Mouse (Mus musculus) MEL (cell line): ENCODE measurements at regions not wholly inside any gene's neighbourhood (a gene's known extent, or its start where the extent isn't known, plus 50 kb on each side); places are given as distances from the start of the nearest gene placed in this dataset.

Experiments used
- DNase-seq: peaks from one replicate; pipeline ENCODE4 v3.0.0; 2011; ENCODE audit warnings: low read depth, low spot score
- H3K27ac ChIP-seq: 2 replicates; pipeline ENCODE4 v1.5.1; 2012; ENCODE audit warnings: low read depth, mild to moderate bottlenecking, control low read depth, low read length, moderate library complexity; ENCODE audit not compliant: control insufficient read depth
- H3K27me3 ChIP-seq, 2 experiments: fragments of 150-350 bp in 1 of 2; sonication (generic) in 1 of 2; 2 replicates each; pipeline ENCODE4 v1.6.1; 2012; ENCODE audit warnings: low read length in 2 of 2, mild to moderate bottlenecking in 2 of 2, improper control_type of control experiment in 1 of 2, moderate library complexity in 1 of 2; ENCODE audit not compliant: insufficient read depth in 2 of 2, control insufficient read depth in 1 of 2
- H3K36me3 ChIP-seq, 2 experiments: 2 replicates each; pipeline ENCODE4 v1.6.1; 2012 to 2014; ENCODE audit warnings: low read length in 2 of 2, improper control_type of control experiment in 1 of 2, inconsistent platforms in 1 of 2, mild to moderate bottlenecking in 1 of 2; ENCODE audit not compliant: insufficient read depth in 2 of 2, control insufficient read depth in 1 of 2
- H3K4me1 ChIP-seq, 2 experiments: fragments of 150-350 bp in 1 of 2; sonication (generic) in 1 of 2; 2 replicates each; pipeline ENCODE4 v1.6.1; 2012; ENCODE audit warnings: low read length in 2 of 2, improper control_type of control experiment in 1 of 2, mild to moderate bottlenecking in 1 of 2; ENCODE audit not compliant: insufficient read depth in 2 of 2, control insufficient read depth in 1 of 2
- H3K4me3 ChIP-seq, 2 experiments: fragments of 150-350 bp in 1 of 2; sonication (generic) in 1 of 2; 2 replicates each; pipeline ENCODE4 v1.5.1; 2012; ENCODE audit warnings: low read depth in 2 of 2, low read length in 2 of 2, mild to moderate bottlenecking in 2 of 2, moderate library complexity in 2 of 2, control low read depth in 1 of 2, improper control_type of control experiment in 1 of 2; ENCODE audit not compliant: control insufficient read depth in 1 of 2, insufficient read depth in 1 of 2
- H3K79me2 ChIP-seq: 2 replicates; pipeline ENCODE4 v1.6.1; 2012; ENCODE audit warnings: mild to moderate bottlenecking, low read length, moderate library complexity; ENCODE audit not compliant: control insufficient read depth, poor library complexity, insufficient read depth
- H3K9ac ChIP-seq: 2 replicates; pipeline ENCODE4 v1.6.1; 2012; ENCODE audit warnings: low read depth, mild to moderate bottlenecking, control low read depth, low read length, moderate library complexity; ENCODE audit not compliant: control insufficient read depth, poor library complexity, severe bottlenecking
- H3K9me3 ChIP-seq: fragments of 150-350 bp; sonication (generic); replicated peaks from 2 replicates; pipeline ENCODE4 v1.6.1; 2012; ENCODE audit warnings: mild to moderate bottlenecking, low read length, improper control_type of control experiment, moderate library complexity; ENCODE audit not compliant: insufficient read depth
- BHLHE40 ChIP-seq: IDR thresholded peaks from 2 replicates; pipeline ENCODE4 v1.6.1; 2012; ENCODE audit warnings: low read depth, mild to moderate bottlenecking, inconsistent platforms, low read length, improper control_type of control experiment, borderline replicate concordance
- CHD1 ChIP-seq: IDR thresholded peaks from 2 replicates; pipeline ENCODE4 v1.6.1; 2012; ENCODE audit warnings: low read depth, mild to moderate bottlenecking, inconsistent platforms, low read length, improper control_type of control experiment
- CHD2 ChIP-seq: IDR thresholded peaks from 2 replicates; pipeline ENCODE4 v1.6.1; 2011; ENCODE audit warnings: low read length, improper control_type of control experiment
- CTCF ChIP-seq, 3 experiments: IDR thresholded peaks in 2 of 3; conservative IDR thresholded peaks in 1 of 3; 2 replicates each; pipeline ENCODE4 v1.5.1; 2011 to 2012; ENCODE audit warnings: low read length in 3 of 3, low read depth in 2 of 3, mild to moderate bottlenecking in 2 of 3, improper control_type of control experiment in 1 of 3, inconsistent platforms in 1 of 3, mixed read lengths in 1 of 3, moderate library complexity in 1 of 3; ENCODE audit not compliant: control insufficient read depth in 1 of 3, insufficient read depth in 1 of 3, poor library complexity in 1 of 3, severe bottlenecking in 1 of 3
- HCFC1 ChIP-seq: IDR thresholded peaks from 2 replicates; pipeline ENCODE4 v1.6.1; 2012; ENCODE audit warnings: low read depth, mild to moderate bottlenecking, inconsistent platforms, low read length, improper control_type of control experiment, moderate library complexity
- MAZ ChIP-seq: IDR thresholded peaks from 2 replicates; pipeline ENCODE4 v1.6.1; 2012; ENCODE audit warnings: low read depth, mild to moderate bottlenecking, inconsistent platforms, low read length, improper control_type of control experiment
- MXI1 ChIP-seq: IDR thresholded peaks from 2 replicates; pipeline ENCODE4 v1.6.1; 2011; ENCODE audit warnings: mild to moderate bottlenecking, low read depth, low read length, improper control_type of control experiment
- MYC ChIP-seq: IDR thresholded peaks from 2 replicates; pipeline ENCODE4 v1.6.1; 2011; ENCODE audit warnings: low read depth, mild to moderate bottlenecking, low read length, improper control_type of control experiment, moderate library complexity
- NELFE ChIP-seq: IDR thresholded peaks from 2 replicates; pipeline ENCODE4 v1.6.1; 2011; ENCODE audit warnings: low read depth, low read length, improper control_type of control experiment
- NRF1 ChIP-seq: IDR thresholded peaks from 2 replicates; pipeline ENCODE4 v1.6.1; 2014; ENCODE audit warnings: low read depth, mild to moderate bottlenecking, inconsistent platforms, low read length, improper control_type of control experiment, moderate library complexity; ENCODE audit not compliant: poor library complexity, insufficient read depth, severe bottlenecking
- POLR2AphosphoS2 ChIP-seq: IDR thresholded peaks from 2 replicates; pipeline ENCODE4 v1.6.1; 2011; ENCODE audit warnings: low read length, improper control_type of control experiment
- RAD21 ChIP-seq: IDR thresholded peaks from 2 replicates; pipeline ENCODE4 v1.6.1; 2011; ENCODE audit warnings: mild to moderate bottlenecking, low read depth, low read length, improper control_type of control experiment
- RCOR1 ChIP-seq: IDR thresholded peaks from 2 replicates; pipeline ENCODE4 v1.6.1; 2012; ENCODE audit warnings: low read depth, mild to moderate bottlenecking, inconsistent platforms, low read length, improper control_type of control experiment
- SIN3A ChIP-seq: IDR thresholded peaks from 2 replicates; pipeline ENCODE4 v1.6.1; 2012; ENCODE audit warnings: low read length, improper control_type of control experiment, inconsistent platforms
- TAL1 ChIP-seq: IDR thresholded peaks from 2 replicates; pipeline ENCODE4 v1.6.1; 2012; ENCODE audit warnings: mild to moderate bottlenecking, inconsistent platforms, low read length, moderate library complexity, mixed read lengths
- TBP ChIP-seq: IDR thresholded peaks from 2 replicates; pipeline ENCODE4 v1.8.0; 2011; ENCODE audit warnings: low read depth, low read length, improper control_type of control experiment
- UBTF ChIP-seq: IDR thresholded peaks from 2 replicates; pipeline ENCODE4 v1.6.1; 2012; ENCODE audit warnings: low read depth, mild to moderate bottlenecking, inconsistent platforms, low read length, improper control_type of control experiment, moderate library complexity, borderline replicate concordance; ENCODE audit not compliant: insufficient read depth
- USF1 ChIP-seq: IDR thresholded peaks from 2 replicates; pipeline ENCODE4 v1.6.1; 2014; ENCODE audit warnings: low read depth, mild to moderate bottlenecking, inconsistent platforms, low read length, improper control_type of control experiment, moderate library complexity
- ZNF384 ChIP-seq: IDR thresholded peaks from 2 replicates; pipeline ENCODE4 v1.6.1; 2012; ENCODE audit warnings: low read depth, mild to moderate bottlenecking, inconsistent platforms, low read length, improper control_type of control experiment

DNA sequence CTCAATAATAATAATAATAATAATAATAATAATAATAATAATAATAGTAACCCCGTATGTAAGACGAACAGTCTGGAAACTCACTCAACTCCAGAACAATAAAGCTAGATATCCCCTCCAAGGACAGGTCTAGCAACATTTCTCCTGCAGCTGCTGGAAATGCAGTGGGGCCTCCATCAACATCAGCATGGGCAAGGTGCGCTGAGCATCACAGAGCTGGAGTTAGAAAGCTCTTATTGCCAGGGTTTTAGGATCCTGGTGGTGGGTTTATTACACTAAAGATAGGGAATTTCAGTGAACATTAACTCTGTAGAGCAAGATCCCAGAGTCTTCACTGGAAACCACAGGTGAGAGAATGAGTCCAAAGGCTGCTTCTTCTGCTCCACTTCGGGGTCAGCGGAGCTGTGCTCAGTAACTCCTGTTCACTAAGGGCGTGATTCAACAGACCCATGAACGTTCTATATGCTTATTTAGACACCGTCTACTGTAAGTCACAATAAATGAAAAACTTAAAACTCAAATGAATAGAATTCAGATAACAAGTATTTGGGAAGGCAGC lies 64.6 kb upstream of the Ube2e1 start:
- no peak for DNase-seq
- H3K9me3 ChIP-seq: no peaks in the 10 kb centered on the region
- H3K4me1 ChIP-seq: no peaks in the 10 kb centered on the region
- H3K4me3 ChIP-seq: no peak overlapping the region
- TF ChIP-seq MXI1 (no peak), NELFE (no peak), TAL1 (no peak)
- no peak overlapping the region for H3K9ac ChIP-seq
- no peaks in the 10 kb centered on the region for H3K36me3 ChIP-seq
- no peaks in the 10 kb centered on the region for H3K27me3 ChIP-seq
- H3K79me2 ChIP-seq: no peaks in the 10 kb centered on the region
- H3K27ac ChIP-seq: no peak overlapping the region

DNA sequence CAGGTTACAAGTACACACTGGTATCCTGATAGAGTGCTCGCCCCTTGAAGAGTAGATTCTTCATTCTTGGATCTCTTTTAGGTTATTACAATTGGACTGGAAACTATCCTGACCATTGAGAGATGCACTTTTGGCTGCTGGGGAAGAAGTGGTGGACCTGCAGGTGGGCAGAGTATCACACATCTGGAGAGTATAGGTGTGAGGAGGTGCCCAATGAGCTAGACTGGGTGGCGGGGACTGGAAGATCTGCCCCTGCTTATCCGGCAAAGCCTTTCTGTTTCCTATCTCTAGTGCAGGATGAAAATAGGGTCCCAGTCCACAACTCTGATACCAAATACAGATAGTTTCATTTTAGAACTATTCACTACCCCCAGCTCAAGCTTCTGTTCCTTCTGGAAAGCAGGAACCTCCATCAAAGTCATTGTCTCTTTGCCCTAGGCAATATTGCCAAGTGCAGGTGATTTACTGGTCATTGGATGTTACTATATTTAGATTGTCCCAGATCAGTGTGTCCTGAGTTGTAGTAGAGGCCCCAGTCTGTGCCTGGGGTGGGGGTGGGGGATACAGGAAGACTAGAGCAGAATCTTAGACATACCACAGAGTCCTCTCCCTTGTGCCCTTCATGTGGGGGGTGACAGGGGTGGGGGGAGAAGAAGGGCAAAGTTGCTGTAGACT lies 62.5 kb upstream of the Ube2e1 start:
- H3K4me3 ChIP-seq: no peak overlapping the region
- H3K27ac ChIP-seq: no peak overlapping the region
- no peak overlapping the region for H3K9ac ChIP-seq
- H3K36me3 ChIP-seq: no peaks in the 10 kb centered on the region
- H3K4me1 ChIP-seq: no peaks in the 10 kb centered on the region
- H3K9me3 ChIP-seq: no peaks in the 10 kb centered on the region
- no peak for TF ChIP-seq ZNF384
- no peak for TF ChIP-seq MAZ
- TF ChIP-seq RAD21: no peak
- TF ChIP-seq TBP: no peak
- TF ChIP-seq RCOR1: no peak
- TF ChIP-seq BHLHE40: no peak
- TF ChIP-seq CTCF (IDR thresholded peaks at IDR 0.05 in 2 of 3, conservative IDR thresholded peaks at IDR 0.05 in 1 of 3; ENCODE audit: control insufficient read depth in 1 of 3, insufficient read depth in 1 of 3, low read depth in 2 of 3, low read length in 3 of 3, poor library complexity in 1 of 3, severe bottlenecking in 1 of 3): no peak
- no peak for TF ChIP-seq MYC
- TF ChIP-seq HCFC1: no peak
- no peak for TF ChIP-seq NELFE
- TF ChIP-seq CHD2: no peak
- TF ChIP-seq POLR2AphosphoS2: no peak
- TF ChIP-seq NRF1: no peak
- TF ChIP-seq SIN3A: no peak
- TF ChIP-seq CHD1: no peak
- TF ChIP-seq USF1: no peak
- TF ChIP-seq UBTF: no peak
- TF ChIP-seq, all 39 proteins: peak for 0
- no peak for DNase-seq
- no peaks in the 10 kb centered on the region for H3K27me3 ChIP-seq
- no peaks in the 10 kb centered on the region for H3K79me2 ChIP-seq
